Mouse (Mus musculus) spleen, adult 2 months (tissue): ENCODE measurements around the gene Chchd3. TPM values are rescaled to one million over a fixed set of nuclear protein-coding genes. Genes with fewer than 3 reads are reported as not detected.

Source experiments
- DNase-seq, 2 experiments: peaks; one replicate each; pipeline versions ENCODE4 v3.0.0 to v3.0.0-alpha.2; 2012 to 2021; ENCODE audit warnings: low spot score in 2 of 2, low read depth in 1 of 2
- H3K27ac ChIP-seq: fragments of 200-500 bp; 2 replicates; pipeline ENCODE4 v1.5.1; 2012; ENCODE audit warnings: low read length, inconsistent platforms; ENCODE audit not compliant: insufficient read depth
- H3K27me3 ChIP-seq: fragments of 200-500 bp; 2 replicates; pipeline ENCODE4 v1.6.1; 2012; ENCODE audit warnings: mild to moderate bottlenecking, moderate library complexity, low read length, inconsistent platforms; ENCODE audit not compliant: control insufficient read depth, insufficient read depth
- H3K36me3 ChIP-seq: fragments of 200-500 bp; 2 replicates; pipeline ENCODE4 v1.6.1; 2012; ENCODE audit warnings: mild to moderate bottlenecking, low read length, inconsistent platforms; ENCODE audit not compliant: control insufficient read depth, insufficient read depth
- H3K4me1 ChIP-seq: fragments of 200-500 bp; 2 replicates; pipeline ENCODE4 v1.6.1; 2011; ENCODE audit warnings: inconsistent platforms; ENCODE audit not compliant: control insufficient read depth, insufficient read depth, insufficient read length
- H3K4me3 ChIP-seq: fragments of 200-500 bp; 2 replicates; pipeline ENCODE4 v1.5.1; 2011; ENCODE audit warnings: mild to moderate bottlenecking, inconsistent platforms; ENCODE audit not compliant: insufficient read depth, insufficient read length; ENCODE audit errors: extremely low read depth
- CTCF ChIP-seq: fragments of 200-500 bp; IDR thresholded peaks from 2 replicates; pipeline ENCODE4 v1.5.1; 2011; ENCODE audit warnings: mild to moderate bottlenecking, inconsistent platforms; ENCODE audit not compliant: insufficient read depth, insufficient read length, insufficient replicate concordance; ENCODE audit errors: extremely low read depth
- POLR2A ChIP-seq: fragments of 200-500 bp; IDR thresholded peaks from 2 replicates; pipeline ENCODE4 v1.6.1; 2011; ENCODE audit warnings: low read depth, low read length, inconsistent platforms
- WGBS: fragments of 180-500 bp; shearing (Covaris S2); methylation state at CpG from one replicate; pipeline ENCODE4 v1.1.7; 2018; 5-methylcytosine and 5-hydroxymethylcytosine counted together
- polyA plus RNA-seq: library from polyadenylated mRNA; depleted of rRNA; stranded (reverse); fragments of >200 nt; gene quantifications from 2 replicates; pipeline ENCODE4 v1.2.3, GENCODE M21; 2012; rRNA removed

The Chchd3 gene
- polyA plus RNA-seq, result 23.8 and 30.1 TPM in 2 replicates

DNA sequence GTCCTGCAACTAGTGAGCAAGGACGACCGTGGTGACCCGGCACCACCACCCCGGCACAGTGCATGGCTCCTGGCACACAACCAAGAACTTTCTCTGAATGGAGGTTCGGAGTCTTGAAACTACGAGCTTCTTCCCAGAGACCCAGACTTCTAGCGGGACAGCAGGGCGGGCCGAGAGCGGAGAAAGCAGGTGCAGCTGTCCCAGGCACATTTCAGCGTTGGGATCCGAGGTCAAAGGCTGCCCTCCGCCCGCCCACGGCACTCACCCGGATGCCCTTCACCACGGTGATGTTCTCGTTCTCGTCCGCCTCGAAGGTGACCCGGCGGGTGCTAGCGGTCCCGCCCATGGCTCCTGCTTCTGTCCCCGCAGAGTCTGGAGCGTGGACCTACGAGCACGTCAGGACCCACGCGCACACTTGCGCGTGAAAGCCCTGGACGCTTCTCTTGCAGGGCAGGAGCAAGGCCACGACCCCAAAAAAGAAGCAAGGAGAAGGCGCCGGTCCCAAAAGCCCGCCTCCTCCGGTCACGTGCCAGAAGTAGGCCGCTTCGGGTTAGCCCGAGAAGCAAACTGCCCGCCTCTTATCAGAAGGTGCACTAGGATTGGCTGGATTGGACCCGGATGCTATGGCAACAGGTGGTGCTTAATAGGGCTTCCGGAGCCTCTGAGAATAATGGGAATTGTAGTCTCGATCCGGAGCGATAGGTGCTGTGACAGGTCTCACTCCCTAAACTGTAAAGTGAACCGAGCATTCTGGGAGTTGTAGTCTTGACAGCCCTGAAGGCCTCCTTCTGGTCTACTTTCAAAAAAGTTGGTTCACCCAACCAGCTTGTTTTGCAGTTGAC, at the start of gene Chchd3:
Chchd3 (minus strand) TSS at position 526 of the 842 bp plus-strand sequence.
- Histone ChIP-seq H3K27ac (peak within 1 kb of the TSS; percentile 61), H3K4me1 (peaks cover 5% of the 10 kb centered on the region), H3K27me3 (no peaks in the 10 kb centered on the region), H3K36me3 (no peaks in the 10 kb centered on the region), H3K4me3 (peak within 1 kb of the TSS; percentile 70)
- DNase-seq, result peak; percentile 96 to 98
- WGBS, result under 1% methylated on average over 50 of the region's 50 CpGs
- TF ChIP-seq CTCF (no peak), POLR2A (no peak)

DNA sequence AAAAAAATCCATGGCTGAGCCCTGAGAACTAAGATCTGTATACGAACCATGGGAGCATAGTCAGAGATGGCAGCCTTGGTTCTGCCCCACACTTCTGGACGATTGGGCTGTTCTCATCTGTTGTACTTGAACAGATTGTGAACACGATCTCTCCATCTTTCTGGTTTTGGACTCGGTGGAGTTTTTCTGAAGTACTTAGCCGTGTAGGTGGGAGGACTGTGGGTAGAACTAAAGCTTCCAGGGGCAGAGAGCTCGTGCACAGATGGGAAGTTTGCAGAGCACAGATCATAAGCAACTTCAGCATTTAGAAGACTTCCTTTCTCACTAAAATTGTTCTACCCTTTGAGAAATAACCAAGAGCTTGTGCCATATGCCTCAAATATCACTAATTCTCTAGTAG, 44.6 kb upstream of the Chchd3 start:
- no peak for DNase-seq
- TF ChIP-seq POLR2A, result no peak
- TF ChIP-seq CTCF, result no peak
- Histone ChIP-seq H3K4me1 (no peaks in the 10 kb centered on the region), H3K36me3 (no peaks in the 10 kb centered on the region), H3K27ac (no peak overlapping the region), H3K27me3 (no peaks in the 10 kb centered on the region), H3K4me3 (no peak overlapping the region)
- WGBS, result 75% methylated on average over 6 of the region's 6 CpGs

DNA sequence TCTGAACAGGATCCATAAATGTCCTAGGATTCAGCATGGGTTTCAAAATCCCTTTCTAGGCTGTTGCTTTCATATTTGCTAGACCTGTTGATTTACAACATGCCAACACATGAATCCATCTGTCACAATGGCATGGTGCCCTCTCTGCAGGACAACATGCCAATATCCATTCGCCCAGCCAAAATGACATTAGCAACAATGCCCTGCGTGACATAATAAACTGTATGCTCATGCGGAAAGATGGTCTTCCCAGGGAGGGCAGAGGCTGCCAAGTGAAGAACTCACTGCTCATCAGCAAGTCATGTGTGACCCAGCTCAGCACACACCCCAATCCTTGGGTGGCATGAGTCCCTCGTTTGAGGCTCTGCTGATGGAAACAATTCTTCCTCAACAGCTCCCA, 38.8 kb upstream of the Chchd3 start:
- WGBS, result 91% methylated on average over 4 of the region's 4 CpGs
- H3K36me3 ChIP-seq, result no peaks in the 10 kb centered on the region
- H3K4me1 ChIP-seq, result no peaks in the 10 kb centered on the region
- DNase-seq, result no peak
- no peak overlapping the region for H3K27ac ChIP-seq
- TF ChIP-seq CTCF (no peak), POLR2A (no peak)
- H3K4me3 ChIP-seq, result no peak overlapping the region
- no peaks in the 10 kb centered on the region for H3K27me3 ChIP-seq

DNA sequence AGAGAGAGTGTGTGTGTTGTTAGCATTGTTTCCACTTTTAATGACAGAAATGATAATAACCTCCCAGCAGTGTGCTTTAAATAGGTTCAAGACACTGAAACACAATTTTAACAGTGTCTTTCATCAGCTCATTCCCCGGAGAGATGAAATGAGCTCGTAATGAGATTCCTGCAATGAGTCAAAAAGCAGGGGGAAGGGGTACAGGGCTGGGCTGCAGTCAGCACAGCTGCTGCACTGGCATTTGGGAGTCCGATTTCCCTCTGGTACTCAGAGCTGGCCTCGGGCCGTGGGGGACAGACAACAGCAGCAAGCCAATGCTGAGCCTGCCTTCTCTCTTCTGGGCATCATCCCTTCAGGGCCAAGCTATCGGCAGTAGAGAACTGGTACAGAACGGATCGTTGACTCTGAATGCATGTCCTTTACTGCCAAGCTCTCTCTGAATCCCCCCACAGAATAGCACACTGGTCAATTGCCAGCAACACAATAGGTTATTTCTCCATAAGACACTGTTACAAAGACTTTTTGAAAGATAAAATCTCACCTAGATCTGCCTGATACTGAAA, 34.7 kb upstream of the Chchd3 start:
- Histone ChIP-seq H3K4me1 (no peaks in the 10 kb centered on the region), H3K36me3 (no peaks in the 10 kb centered on the region), H3K27ac (no peak overlapping the region), H3K4me3 (no peak overlapping the region), H3K27me3 (no peaks in the 10 kb centered on the region)
- no peak for DNase-seq
- 89% methylated on average over 8 of the region's 8 CpGs for WGBS
- no peak for TF ChIP-seq CTCF
- no peak for TF ChIP-seq POLR2A

DNA sequence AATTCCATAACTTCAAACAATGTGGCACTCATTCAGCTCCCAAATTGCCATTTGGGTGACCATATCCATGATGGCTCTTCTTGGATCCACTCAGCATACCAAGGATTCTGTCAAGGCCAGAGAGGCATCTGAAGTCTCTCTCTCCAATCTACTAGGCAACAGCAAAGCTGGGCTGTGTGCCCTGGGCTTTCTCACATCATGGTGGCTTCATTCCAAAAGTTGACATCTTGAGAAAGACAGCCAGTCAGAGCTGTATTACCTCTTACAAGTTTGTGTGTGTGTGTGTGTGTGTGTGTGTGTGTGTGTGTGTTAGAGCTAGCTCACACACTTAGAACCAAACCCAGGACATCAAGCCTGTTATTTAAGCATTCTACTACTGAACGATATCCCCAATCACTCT, 20.1 kb upstream of the Chchd3 start:
- no peaks in the 10 kb centered on the region for H3K27me3 ChIP-seq
- no peak overlapping the region for H3K27ac ChIP-seq
- no peaks in the 10 kb centered on the region for H3K36me3 ChIP-seq
- 80% methylated on average over 1 of the region's 1 CpGs for WGBS
- TF ChIP-seq POLR2A, result no peak
- H3K4me1 ChIP-seq, result no peaks in the 10 kb centered on the region
- no peak overlapping the region for H3K4me3 ChIP-seq
- no peak for DNase-seq

DNA sequence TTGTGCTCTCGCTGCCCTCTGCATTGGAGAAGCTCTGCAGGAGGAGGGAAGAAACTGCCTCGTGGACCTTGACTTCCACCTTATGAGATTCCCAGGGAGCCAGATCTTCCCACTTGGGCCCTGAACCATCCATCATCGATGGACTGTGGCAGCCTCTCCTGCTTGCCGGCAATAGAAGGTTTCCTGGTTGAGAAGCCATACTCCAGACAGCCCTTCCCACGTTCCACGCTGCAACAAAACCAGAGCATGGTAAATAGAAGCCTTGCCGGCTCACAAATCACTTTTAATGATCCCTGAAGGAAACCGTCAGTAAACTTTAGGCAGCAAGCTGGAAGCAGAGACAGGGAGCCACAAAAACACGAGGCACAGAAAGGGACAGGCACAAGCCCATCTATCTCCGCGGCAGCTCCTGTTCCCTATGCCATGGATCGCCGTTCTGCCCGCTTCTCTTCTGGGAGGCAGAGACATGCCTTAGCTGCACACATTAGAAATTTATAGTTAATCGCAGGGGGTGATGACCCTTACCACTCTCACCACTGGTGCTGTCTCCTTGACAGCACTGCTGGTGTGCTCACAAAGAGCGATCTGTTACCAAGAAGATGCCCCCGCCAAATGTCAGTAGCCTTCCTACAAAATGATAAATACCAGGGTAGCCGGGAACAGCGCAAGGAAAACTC, 18.3 kb upstream of the Chchd3 start:
- no peak overlapping the region for H3K27ac ChIP-seq
- no peak for DNase-seq
- 76% methylated on average over 19 of the region's 19 CpGs for WGBS
- H3K36me3 ChIP-seq, result no peaks in the 10 kb centered on the region
- TF ChIP-seq CTCF (no peak), POLR2A (no peak)
- no peaks in the 10 kb centered on the region for H3K27me3 ChIP-seq
- H3K4me1 ChIP-seq, result no peaks in the 10 kb centered on the region
- H3K4me3 ChIP-seq, result no peak overlapping the region
